Mouse (Mus musculus): Measurements from ENCODE around the gene Znrf1. TPM values are rescaled to one million over a fixed set of nuclear protein-coding genes. Genes with fewer than 3 reads are reported as not detected.

The Znrf1 gene
- total and polyA plus RNA-seq, 3 experiments: 9.3 to 21.2 (median 9.5) TPM

DNA sequence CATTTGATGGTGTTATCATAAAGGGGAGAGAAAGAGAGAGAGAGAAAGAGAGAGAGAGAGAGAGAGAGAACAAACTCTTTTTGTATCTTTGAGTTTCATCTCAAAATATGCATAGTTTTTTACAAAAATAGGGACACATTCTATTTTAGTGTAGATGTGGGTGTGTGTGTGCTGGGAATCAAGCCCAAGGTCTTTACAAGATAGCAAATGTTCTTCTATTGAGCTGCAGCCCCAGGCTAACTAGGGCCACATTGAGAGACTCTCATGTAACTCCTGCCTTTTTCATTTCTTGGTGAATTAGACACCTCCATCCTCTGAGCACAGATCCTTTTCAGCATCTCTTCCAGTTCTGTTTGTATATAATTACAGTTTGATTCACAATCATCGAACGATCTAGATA lies 105.2 kb downstream of the Znrf1 start:
- H3K27me3 ChIP-seq (replicated peaks): no peaks in the 10 kb centered on the region
- dilution Hi-C loops (cut with MboI; ENCODE audit: extremely low pct_ligation_motif_present, extremely low pct_unique_long_range_greater_than_20kb, low sequenced_read_pairs): no loop called here
- peaks cover 2% of the 10 kb centered on the region; the same call in 1 of the 2 replicates for H3K79me2 ChIP-seq (replicated peaks; ENCODE audit: control insufficient read depth, extremely low read depth, insufficient read depth, poor library complexity, severe bottlenecking)
- no peak overlapping the region for H3K4me2 ChIP-seq (ENCODE audit: insufficient read depth, low read depth, poor library complexity, severe bottlenecking)
- H3K9me3 ChIP-seq (replicated peaks; ENCODE audit: low read length): no peaks in the 10 kb centered on the region
- no peak overlapping the region for H3K27ac ChIP-seq (ENCODE audit: insufficient read depth, low read depth)
- H3K36me3 ChIP-seq (replicated peaks in 1 of 2; ENCODE audit: control insufficient read depth in 1 of 2, insufficient read depth in 1 of 2, low read length in 1 of 2): peaks cover 0 to 2% of the 10 kb centered on the region in 2 experiments
- no peak for TF ChIP-seq SMC3 (IDR thresholded peaks at IDR 0.05; ENCODE audit: low read depth, low read length)
- TF ChIP-seq NELFE (IDR thresholded peaks at IDR 0.05; ENCODE audit: low read depth, low read length): no peak
- no peak for TF ChIP-seq IRF4 (IDR thresholded peaks at IDR 0.05; ENCODE audit: low read depth, low read length)
- no peak for TF ChIP-seq CTCF (conservative IDR thresholded peaks at IDR 0.05 in 1 of 2, IDR thresholded peaks at IDR 0.05 in 1 of 2; ENCODE audit: low read depth in 2 of 2, low read length in 2 of 2)
- TF ChIP-seq CHD1 (IDR thresholded peaks at IDR 0.05; ENCODE audit: low read depth, low read length): no peak
- no peak for TF ChIP-seq MXI1 (IDR thresholded peaks at IDR 0.05; ENCODE audit: low read depth, low read length)
- no peak for TF ChIP-seq MAFK (IDR thresholded peaks at IDR 0.05; ENCODE audit: insufficient replicate concordance, low read length)
- TF ChIP-seq MEF2A (IDR thresholded peaks at IDR 0.05; ENCODE audit: borderline replicate concordance, low read depth, low read length): no peak
- TF ChIP-seq ZNF384 (IDR thresholded peaks at IDR 0.05; ENCODE audit: low read depth, low read length): no peak
- TF ChIP-seq MYC (IDR thresholded peaks at IDR 0.05; ENCODE audit: low read depth, low read length): no peak
- TF ChIP-seq TBP (conservative IDR thresholded peaks at IDR 0.05; ENCODE audit: low read depth, low read length): no peak
- TF ChIP-seq ETS1 (conservative IDR thresholded peaks at IDR 0.05; ENCODE audit: low read depth, low read length): no peak
- no peak for TF ChIP-seq SIN3A (IDR thresholded peaks at IDR 0.05; ENCODE audit: low read length)
- TF ChIP-seq PAX5 (IDR thresholded peaks at IDR 0.05; ENCODE audit: low read length): no peak
- no peak for TF ChIP-seq EP300 (IDR thresholded peaks at IDR 0.05; ENCODE audit: low read length)
- no peak for TF ChIP-seq UBTF (IDR thresholded peaks at IDR 0.05; ENCODE audit: low read depth, low read length)
- TF ChIP-seq ZMIZ1 (IDR thresholded peaks at IDR 0.05; ENCODE audit: low read depth, low read length): no peak
- no peak for TF ChIP-seq GABPA (IDR thresholded peaks at IDR 0.05; ENCODE audit: insufficient replicate concordance, low read depth, low read length)
- no peak overlapping the region for H3K9ac ChIP-seq (ENCODE audit: insufficient read depth, low read depth)
- in situ Hi-C loops (cut with MboI; ENCODE audit: low pct_ligation_motif_present, low pct_unique_long_range_greater_than_20kb, low sequenced_read_pairs): no loop called here
- H3K4me3 ChIP-seq (replicated peaks in 1 of 3; ENCODE audit: low read depth in 2 of 3, low read length in 2 of 3, poor library complexity in 1 of 3): no peak overlapping the region
- H3K4me1 ChIP-seq (ENCODE audit: control insufficient read depth in 1 of 2, insufficient read depth in 2 of 2): peaks cover 0 to 16% of the 10 kb centered on the region in 2 experiments; a peak in 2 of 4 replicates
- DNase-seq (ENCODE audit: extremely low read depth): no peak

GRCm38 (mm10) chr8:111642496-111642895 lies 106.6 kb downstream of the Znrf1 start:
- DNase-seq (ENCODE audit: extremely low read depth): peak; percentile 63
- TF ChIP-seq CHD1 (IDR thresholded peaks at IDR 0.05; ENCODE audit: low read depth, low read length): no peak
- peak; percentile 70 for TF ChIP-seq MAFK (IDR thresholded peaks at IDR 0.05; ENCODE audit: insufficient replicate concordance, low read length)
- in situ Hi-C loops (cut with MboI; ENCODE audit: low pct_ligation_motif_present, low pct_unique_long_range_greater_than_20kb, low sequenced_read_pairs) (no loop called here), dilution Hi-C loops (cut with MboI; ENCODE audit: extremely low pct_ligation_motif_present, extremely low pct_unique_long_range_greater_than_20kb, low sequenced_read_pairs) (no loop called here)
- Histone ChIP-seq H3K79me2 (replicated peaks; ENCODE audit: control insufficient read depth, extremely low read depth, insufficient read depth, poor library complexity, severe bottlenecking) (peaks cover 6% of the 10 kb centered on the region), H3K4me1 (ENCODE audit: control insufficient read depth in 1 of 2, insufficient read depth in 2 of 2) (peaks cover 0 to 16% of the 10 kb centered on the region in 2 experiments; a peak in 2 of 4 replicates), H3K27me3 (replicated peaks) (no peaks in the 10 kb centered on the region), H3K9ac (ENCODE audit: insufficient read depth, low read depth) (peak overlapping the region; percentile 80), H3K27ac (ENCODE audit: insufficient read depth, low read depth) (no peak overlapping the region), H3K36me3 (replicated peaks in 1 of 2; ENCODE audit: control insufficient read depth in 1 of 2, insufficient read depth in 1 of 2, low read length in 1 of 2) (peaks cover 0 to 4% of the 10 kb centered on the region in 2 experiments), H3K4me2 (ENCODE audit: insufficient read depth, low read depth, poor library complexity, severe bottlenecking) (peak overlapping the region; percentile 88), H3K4me3 (replicated peaks in 1 of 3; ENCODE audit: low read depth in 2 of 3, low read length in 2 of 3, poor library complexity in 1 of 3) (peak overlapping the region; percentile 69 to 89 (median 73)), H3K9me3 (replicated peaks; ENCODE audit: low read length) (no peaks in the 10 kb centered on the region)
